Mouse (Mus musculus) layer of hippocampus, postnatal 25 days (tissue): ENCODE measurements around the gene Ccl7. TPM values are rescaled to one million over a fixed set of nuclear protein-coding genes. Genes with fewer than 3 reads are reported as not detected.

Source experiments
- DNase-seq, 2 experiments: peaks; one replicate each; pipeline ENCODE4 v3.0.0; 2022; ENCODE audit warnings: mixed read lengths in 2 of 2, low spot score in 1 of 2; ENCODE audit errors: extremely low spot score in 1 of 2
- total RNA-seq, 2 experiments: library from RNA; stranded (reverse); gene quantifications; 2 replicates each; pipeline ENCODE4 v1.2.3; 2021

Ccl7 gene
- not detected for total RNA-seq

DNA sequence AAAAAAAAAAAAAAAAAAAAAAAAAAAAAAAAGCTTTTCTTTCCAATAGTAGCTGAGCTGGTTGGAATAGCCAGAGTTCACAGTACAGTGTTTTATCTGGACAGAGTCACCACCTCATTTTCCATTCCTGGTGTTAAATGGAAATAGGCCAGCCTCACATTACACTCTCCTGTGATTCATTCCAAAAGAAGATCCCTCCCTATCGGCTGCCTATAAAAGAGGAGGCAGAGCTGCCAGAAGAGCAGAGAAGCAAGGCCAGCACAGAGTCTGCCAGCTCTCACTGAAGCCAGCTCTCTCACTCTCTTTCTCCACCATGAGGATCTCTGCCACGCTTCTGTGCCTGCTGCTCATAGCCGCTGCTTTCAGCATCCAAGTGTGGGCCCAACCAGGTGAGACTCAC is at the start of gene Ccl7:
Ccl7 (plus strand) TSS at position 242 of the 400 bp plus-strand sequence.
- DNase-seq, result no peak

DNA sequence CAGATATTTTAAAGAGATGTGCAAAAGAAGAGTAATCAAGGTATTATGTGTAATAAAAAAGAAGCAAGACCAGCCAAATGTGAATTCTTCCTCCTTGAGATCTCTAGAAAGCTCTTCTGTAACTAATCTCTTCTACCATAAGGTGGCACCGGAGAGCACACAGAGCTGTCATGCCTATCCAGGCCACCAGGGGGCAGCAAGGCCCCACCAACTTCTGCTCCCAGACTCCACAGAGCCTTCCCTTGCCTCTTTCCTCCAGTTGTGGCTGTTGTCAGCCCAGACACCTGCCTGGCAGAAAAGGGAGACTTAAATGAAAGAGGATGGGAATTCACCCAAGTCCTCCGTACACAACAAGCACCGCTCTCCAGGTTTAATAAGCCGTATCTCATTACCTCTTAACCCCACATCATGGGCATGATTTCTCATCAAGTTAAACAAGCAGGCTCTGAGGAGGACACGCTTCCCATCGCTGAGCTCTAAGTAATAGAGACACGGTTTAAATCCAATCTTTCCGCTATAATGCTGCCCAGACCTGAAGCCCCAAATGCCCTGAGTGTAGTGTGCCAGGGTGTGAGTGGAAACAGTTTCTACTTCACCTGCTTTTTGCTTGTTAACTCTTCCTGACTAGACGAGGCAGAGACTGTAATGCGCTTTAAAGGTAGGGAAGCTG is 49.2 kb upstream of the Ccl7 start:
- DNase-seq, result peak; percentile 82 to 83

DNA sequence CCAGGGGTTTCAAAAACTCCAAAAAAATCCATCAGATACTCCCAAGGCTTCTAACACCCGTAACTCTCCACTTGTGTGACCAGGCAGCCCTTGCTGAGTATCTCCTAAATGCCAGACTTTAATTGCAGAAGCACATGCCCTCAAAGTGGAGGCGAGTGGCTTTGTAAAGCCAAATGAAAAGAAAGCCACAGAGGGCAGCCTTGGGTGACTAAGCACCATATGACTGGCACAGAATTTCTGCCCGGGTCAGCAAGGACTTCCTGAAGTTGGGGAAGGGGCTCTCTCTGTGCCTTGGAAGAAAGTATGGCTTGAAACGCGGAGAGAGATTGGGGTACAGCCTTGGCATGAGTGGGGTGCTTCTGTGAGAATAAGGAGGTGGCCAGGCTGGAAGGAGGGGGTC is 48.4 kb upstream of the Ccl7 start:
- no peak for DNase-seq

DNA sequence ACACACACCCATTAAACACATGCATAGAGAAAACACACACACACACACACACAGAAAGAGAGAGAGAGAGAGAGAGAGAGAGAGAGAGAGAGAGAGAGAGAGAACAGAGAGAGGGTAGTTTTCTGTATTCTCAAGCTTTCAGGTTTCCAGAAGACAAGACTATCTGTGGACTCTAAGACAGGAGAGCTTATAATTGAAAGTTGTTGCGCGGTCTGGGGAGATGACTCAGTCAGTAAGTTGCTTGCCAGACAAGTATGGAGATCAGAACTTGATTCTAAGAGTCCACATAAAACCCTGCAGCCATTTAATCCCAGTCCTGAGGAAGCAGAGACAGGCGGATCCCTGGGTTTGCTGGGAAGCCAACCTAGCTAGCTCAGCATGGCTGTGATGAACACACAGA is 46.9 kb upstream of the Ccl7 start:
- DNase-seq, result no peak

DNA sequence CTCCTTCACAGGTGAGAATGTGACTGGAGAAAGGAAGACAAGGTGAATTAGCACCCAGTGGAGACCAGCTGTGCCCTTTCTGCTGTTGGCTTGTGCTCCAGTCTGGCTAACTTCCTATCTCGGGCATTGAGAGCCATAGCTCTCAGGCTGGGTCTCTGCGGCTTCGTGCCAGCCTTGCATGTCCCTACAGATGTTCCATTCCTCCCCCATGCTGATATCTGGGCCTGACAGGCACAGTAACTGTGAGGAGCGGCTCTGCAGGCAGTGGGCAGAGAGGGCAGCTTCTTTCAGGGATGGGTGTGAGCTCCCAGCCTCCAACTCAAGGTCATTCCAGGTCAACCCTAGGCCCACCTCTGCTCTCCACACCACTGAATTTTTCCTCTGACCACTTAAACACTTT is 46.0 kb upstream of the Ccl7 start:
- DNase-seq, result no peak

DNA sequence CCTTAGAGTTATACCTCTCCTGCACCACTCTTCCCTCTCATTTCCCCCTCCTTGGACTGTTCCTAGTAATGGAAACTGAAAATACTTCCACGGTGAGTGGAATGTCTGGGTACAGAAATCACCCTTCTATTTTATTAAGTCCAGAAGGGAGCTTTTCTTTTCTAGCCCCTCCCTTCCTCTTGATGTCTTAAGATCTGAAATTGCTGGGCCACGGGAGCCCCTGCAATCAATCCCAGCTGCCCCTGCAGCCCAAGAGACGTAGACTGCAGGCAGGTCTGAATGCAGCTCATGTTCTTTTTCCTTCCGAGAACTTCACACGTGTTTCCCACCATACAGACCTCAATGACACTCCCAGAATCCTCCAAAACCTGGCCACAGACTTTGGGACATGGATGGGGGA is 44.9 kb upstream of the Ccl7 start:
- DNase-seq, result no peak

DNA sequence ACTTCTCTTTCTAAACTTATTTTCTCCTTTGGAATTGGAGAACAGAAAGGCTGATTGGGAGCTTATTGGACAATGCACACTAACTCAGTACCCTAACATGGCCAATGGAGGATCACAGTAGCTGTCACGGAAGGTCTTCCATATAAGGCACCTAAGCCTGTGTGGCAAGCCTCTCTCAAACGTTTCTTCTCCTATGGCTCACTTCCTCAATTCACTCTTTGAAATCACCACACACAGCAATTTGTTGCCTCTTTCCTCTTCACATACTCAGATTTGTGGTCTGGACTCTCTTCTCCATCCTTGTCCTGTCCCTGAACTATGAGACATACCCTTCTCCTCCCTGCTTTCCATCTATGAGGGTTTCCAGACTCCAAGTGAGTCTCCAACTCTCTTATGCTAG is 40.7 kb upstream of the Ccl7 start:
- DNase-seq, result no peak

DNA sequence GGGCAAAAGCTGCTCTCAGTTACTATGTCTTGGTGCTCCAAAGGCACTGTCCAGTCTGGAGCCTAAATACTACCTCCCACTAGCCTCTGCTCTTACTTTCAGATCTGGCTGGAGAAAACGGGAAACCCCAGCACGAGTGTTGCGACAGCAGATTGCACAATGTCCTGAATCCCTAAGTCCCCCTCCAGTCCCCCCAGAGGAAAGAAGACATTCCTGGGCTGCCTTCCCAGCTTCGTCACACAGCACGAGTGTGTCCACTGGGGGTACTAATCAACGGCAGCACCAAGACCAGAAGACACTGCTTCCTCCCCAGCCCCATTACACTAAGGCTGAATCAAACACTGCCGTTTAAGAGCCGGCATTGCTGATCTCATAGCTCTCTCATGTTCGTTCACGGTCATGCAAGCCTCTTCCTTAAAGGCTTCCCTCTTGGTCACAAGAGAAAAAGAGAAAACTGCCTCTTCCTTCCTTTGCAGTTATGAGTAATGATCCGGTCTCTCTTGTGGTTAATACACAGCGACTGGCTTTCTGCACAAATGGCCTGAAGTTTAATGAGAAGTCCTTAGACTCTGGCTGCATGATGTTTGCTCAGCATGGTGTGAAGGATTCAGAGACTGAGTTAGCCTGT is 38.6 kb upstream of the Ccl7 start:
- no peak for DNase-seq

DNA sequence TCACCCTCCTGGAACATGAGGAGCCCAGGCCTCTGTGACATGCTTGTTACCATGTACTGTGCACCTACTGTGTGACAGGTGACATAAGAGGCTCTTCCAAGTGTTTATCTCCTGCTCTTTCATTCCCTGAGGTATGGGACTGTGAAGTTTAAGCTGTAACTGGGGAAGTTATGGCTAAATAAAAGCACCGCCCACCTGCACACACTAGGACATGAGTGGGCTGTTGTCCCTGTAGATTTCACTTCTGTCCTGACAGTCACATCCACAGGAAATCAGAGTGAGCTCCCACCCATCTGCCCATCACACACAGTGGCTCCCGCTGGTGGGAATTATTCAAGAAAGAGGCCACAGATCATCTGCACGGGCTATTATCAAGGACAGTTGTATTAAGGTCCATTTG is 35.4 kb upstream of the Ccl7 start:
- DNase-seq, result no peak

DNA sequence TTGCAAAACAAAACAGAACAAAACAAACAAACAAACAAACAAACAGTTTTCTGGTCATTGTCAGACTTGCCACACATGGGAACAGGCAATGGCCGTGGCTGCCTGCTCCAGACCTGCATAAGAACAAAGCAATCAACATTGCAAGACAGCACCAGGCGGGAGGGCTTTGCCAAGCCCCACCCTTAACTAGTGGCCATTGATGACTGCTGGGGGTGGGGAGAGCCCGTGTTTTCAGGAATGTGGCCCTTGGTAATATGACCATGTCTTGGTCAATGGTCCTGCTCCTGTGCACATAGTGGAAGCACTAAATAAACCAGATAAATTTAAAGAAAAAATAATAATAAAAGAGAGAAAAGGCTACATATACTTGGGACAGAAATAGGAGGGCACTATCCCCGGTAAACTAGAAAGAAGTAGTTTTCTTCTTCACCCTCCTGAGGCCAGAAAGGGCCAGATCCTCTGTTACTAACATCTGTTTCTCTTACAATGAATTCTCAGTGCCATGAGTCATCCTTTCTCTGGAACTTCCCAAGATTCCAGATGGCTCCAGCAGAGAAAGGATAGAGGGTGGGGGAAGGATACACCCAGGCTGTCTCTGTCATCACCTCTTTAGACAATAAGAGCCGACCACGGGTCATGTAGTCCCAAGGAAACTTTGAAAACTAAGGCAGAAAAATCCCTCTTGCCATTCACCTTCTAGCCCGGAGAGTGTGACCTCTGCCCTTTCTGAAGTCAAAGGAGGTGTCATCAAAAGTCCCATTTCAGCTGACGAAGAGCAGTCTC is 33.9 kb upstream of the Ccl7 start:
- no peak for DNase-seq

DNA sequence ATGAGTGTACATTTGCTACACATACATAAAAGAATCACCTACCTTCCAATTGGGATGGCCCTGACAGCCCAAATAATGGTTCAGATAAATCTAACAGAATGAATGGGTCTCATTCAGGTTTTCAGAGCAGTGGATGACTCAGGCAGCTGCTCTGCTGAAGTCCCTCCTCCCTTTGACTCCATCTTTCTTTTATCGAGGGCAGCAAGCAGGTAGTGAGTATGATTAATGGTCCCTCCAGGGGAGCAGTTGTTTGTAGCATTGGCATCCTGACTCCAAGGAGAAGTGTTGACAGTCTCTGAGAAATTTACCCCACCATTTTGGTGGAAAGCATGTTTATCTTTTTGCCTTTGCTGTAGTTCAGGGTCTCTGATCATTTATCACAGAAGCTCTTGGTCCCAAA is 31.8 kb upstream of the Ccl7 start:
- DNase-seq, result no peak

DNA sequence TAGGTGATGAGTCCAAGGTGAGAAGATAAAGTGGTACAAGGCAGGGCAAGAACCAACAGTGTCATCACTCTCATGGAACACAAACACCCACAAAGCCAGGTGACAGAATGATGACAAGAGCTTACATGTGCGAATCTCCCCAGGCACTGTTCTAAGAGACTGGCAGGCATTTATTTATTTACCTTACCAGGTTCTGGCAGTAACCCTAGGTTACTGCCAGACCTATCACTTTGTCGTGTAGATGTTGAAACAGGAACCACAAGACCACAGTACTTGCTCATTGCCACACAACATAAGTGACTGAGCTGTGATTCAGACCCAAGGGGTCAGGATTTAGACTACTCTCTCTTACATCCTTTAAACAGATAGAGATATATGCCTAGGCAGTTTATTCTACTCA is 30.4 kb upstream of the Ccl7 start:
- no peak for DNase-seq

DNA sequence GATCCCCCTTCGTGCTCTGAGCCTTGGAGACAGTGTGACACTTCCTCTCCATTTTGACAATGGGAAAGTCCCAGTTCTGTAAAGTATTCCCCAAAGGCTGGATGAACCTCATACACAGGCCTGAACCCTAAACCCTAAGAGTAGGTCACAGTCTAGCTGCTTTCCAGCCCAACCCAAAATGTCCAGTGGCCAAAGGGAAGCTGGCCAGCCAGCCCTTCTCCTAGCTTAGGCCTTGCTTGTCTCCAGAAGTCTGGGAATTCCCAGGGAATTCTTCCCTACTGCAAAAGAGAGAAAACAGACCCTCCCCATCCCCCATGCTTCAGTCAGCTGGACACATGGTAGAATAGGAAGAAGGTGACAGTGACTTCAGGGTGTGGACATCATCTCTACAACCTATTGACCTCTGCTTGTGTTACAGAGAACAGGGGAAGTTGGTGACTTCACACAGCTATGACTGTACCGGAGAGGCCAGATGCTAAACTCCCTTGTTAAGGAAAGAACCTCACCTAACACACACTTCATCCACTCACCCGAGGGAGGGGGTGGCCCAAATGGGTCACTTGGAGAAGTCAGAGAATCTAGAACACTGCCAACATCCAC is 29.2 kb upstream of the Ccl7 start:
- DNase-seq, result no peak

DNA sequence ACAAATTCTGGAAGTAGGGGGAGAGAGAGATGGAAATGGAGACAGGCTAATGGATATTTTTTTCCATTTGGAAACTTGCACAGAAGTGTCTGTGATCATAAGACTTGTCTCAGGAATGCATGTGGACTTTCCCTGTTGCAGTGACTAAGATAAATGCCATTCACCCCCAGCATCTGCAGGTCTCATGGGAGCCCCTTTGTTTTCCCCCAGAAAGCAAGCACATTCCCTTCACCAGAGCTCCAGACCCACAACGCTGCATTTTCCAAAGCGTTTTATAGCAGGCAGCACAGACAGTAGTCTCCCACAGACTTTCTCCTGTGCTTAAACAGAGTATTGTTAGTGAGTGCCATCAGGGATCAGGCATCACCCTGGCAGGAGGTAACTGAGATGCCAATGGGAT is 26.1 kb upstream of the Ccl7 start:
- DNase-seq, result no peak

DNA sequence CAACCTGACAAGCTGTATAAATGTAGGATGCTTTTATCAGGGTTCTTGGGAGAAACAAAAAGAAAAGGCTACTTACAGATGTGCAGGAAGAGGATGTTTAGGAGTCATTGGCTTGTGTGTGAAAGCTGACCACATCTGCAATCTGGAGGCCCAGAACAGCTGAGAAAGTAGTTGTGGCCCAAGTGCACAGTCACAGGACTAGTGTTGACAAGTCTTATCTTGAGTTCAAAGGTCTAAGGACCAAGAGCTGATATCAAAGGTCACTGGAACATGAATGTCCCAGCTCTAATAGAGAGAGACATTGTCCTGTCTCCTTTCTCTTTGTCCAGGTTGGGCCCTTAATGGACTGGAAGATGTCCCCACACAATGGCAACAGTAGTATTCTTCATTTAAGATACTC is 25.7 kb upstream of the Ccl7 start:
- DNase-seq, result no peak

DNA sequence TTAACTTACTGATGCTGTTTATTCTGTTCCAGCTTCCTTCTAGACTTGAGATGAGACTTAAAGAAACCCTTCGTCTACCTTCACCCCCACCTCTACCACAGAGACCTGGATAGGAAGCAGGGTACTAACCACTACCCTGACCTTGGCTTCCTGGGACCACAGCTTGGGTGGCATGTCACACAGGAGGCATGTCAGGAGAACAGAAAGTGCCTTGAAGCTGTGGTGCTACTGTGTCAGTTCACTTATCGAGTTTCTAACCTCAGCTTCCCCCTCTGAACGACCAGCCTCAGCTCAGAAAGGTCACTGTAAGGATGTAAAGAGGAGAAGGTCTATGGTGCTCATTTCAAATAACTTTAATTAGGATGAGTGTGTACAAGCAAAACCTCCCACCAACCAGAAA is 24.1 kb upstream of the Ccl7 start:
- no peak for DNase-seq

DNA sequence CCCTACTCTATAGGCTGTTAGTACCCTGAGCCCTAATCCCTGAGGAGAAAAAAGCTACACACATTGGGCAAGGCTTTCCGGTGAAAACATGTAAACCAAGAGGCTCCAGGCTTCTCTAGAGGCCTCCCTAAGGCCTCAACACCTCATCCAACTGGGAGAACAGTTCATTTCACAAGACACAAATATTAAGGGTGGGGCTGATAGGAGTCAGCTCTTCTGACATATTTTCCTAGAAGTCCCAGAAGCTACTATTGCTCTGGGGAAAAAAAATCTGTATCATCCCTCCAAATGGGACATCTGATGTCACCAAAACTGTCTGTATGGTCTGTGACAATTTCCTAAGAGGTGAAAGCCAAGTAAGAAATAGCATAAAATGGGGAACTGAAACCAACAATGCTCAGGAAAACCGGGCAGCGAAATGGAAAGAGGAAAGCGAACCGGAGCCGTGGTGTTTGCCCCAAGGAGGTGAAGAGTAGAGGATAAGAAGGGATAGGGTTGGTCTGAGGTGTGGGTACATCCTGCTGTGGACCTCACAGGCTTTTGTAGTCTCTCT is 22.9 kb upstream of the Ccl7 start:
- DNase-seq, result no peak

DNA sequence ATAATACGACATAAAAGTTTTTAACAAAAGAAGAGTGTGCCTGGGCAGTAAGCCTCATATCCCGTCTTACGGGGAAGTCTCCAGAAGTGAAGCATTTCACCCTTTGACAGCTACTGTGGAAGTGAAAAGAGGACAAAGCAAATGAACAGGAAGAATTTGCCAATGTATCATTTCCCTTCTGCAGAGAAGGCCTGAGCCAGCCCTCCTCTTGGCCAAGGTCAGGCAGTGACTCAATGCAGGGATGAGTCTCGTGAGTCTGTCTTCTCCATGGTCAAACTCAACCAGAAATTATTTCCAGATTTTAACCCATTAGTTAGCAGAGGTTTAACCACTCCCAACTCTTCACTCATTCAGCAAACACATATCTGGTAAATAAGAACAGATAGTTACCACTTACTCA is 21.7 kb upstream of the Ccl7 start:
- no peak for DNase-seq

DNA sequence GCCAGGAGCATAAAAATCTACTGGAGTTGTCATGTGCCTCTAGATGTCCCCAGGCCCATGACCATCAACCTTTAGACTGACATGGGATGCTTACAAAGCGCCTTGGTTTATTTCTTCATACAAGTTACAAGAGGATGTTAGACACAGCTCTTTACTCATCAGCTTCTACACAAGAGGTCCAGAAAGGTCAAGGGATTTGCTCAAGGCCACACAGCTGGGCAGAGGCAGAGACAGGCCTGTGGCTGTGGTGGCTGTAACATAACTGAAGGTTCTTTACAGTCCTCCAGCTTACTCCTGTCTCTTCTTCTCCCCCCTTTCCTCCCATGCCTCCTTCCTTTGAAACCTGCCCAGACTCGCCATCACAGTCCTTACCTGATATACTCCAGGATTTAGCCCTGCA is 15.3 kb upstream of the Ccl7 start:
- DNase-seq, result no peak

DNA sequence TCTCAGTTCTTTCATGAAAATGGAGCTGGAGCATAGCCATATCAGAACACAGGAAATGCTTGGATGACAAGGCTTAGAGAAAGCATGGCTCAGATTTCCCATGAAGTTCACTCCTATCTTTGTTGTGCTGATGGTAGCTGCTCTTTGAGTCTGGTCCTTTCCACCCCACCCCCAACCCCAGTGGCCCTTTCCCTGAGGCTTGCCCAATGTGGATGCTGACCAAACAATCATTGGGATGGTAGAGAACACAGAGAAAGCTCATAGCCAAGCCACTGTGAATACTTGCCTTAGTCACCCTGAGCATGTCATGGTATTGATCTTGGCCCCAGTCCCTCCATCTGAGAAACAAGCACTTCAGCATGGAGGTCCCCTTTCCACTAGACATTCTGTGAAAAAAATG is 13.4 kb upstream of the Ccl7 start:
- no peak for DNase-seq

DNA sequence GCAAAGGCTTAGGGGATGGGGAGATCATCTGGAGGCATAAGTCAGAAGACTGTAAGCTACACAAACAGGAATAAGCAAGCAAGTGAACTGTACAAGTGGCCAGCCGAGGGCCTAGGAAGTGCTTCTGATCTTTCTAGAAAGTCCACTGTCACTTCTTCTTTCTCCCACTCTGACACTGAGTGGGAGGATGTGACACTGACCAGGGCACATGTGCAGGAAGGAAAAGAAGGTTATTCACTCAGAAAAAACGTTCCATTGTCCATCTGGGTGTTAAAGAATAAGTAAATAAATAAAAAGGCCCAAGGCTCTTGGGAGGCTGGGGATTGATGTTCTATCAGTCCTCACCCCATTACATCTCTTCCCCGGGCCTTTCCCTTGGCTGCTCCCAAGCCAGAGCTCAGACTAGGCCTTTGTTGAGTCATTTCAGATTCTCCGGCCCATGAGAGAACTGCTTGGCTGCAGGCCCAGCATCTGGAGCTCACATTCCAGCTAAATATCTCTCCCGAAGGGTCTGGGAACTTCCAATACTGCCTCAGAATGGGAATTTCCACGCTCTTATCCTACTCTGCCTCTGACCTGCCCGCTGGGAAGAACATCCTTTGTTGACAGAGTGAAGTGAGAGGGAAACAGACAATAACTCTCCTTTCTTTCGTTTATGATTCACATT is 12.7 kb upstream of the Ccl7 start:
- peak in 1 of 2 experiments; percentile 8 for DNase-seq
